Mouse (Mus musculus) skeletal muscle tissue, adult 2 months (tissue): ENCODE results near the gene Gm20388.
A peak's percentile ranks its signal among the peaks of the same experiment; 100 is the strongest.

Experiments used
- DNase-seq: peaks from one replicate; pipeline ENCODE4 v3.0.0-alpha.2; 2012; ENCODE audit warnings: low read depth, low spot score

Gene Gm20388

DNA sequence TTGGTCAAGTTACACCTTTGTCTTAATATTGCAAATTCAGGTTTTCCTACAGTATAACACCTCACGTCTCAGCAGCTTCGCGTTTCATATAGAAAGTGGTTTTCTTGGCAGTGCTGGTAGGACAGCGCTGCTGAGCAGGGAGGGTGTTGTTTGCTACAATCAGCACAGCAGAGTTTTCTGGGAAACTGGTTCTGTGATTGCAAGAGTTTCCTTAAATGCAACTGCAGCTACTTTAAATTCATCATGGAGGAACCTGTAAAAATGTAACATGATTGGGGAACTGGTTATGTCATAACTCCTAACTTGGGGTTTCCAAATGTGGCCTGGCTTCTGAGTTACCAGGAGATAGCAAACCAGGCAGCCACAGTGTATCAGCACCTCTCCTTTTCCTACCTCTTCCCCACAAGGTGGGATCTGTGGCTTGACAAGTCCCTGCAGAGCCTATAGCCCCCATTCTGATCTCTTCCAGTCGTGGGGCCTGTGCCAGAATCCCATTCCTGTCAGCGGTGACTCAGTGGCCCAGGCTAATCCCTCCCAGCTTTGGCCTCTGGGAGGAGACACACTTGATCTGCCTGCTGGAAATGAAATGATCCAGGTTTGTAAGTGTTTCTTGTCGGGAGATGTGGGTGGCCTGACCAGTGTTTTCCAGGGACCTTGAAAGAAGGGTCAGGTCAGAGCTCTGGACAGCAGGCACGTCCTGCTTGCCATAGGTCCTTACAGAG is 2109.6 kb downstream of the Gm20388 start:
- DNase-seq = no peak

DNA sequence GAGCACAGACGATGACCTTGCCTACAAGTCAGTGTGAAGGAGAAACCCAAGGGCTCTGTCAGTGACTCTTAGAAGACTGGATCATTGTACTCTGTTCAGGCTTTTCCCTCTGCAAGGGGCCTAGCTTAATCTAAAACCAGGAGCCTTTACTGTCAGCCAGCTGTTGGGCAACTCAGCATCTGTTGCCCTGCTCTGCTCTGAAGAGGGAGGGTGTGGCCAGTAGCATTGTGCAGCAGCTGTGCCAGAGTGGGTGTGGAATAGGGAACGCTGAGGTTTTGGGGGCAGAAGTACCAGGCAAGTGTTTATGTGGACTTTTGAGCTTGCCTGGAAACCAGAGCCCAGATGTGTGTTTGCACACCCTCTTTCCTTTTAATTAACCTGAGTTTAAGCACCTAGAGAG is 2111.1 kb downstream of the Gm20388 start:
- DNase-seq = peak; percentile 52

DNA sequence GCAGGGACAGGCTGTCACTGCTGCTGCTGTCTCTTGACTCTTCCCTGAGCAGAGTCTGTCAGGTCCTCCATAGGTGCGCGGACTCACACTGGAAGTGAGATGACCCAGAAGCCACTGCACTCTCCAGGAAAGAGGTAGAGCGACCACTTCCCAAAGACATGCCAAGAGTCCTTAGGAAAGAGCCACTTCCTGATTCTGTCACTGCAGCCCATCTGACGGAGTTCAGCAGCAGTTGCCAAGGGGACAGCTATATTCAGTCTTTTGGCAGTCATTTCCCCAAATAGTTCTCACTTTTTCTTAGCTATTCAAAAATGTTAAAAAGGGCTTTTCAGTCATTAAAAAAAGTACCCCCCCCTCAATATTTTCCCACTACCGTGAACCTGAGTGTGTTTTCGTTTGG is 2111.6 kb downstream of the Gm20388 start:
- DNase-seq = no peak

DNA sequence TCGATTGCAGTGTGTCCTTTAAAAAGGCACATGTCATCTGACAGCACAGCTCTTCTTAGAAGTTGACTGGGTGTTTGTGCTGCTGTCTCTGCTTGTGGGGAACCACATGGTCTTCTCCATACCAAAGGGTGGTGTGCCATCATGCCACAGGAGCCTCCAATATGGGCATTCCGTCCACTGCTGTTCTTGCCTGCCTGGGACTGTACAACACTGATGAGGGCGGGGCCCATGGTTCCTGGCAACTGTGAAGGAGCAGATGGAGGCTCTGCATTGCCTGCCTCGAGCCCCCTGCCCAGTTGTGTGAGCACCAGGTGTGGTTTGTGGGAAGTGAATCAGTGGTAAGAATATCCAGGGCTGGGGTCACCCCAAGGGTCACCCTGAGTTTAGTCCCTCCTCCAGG is 2112.1 kb downstream of the Gm20388 start:
- DNase-seq = no peak

DNA sequence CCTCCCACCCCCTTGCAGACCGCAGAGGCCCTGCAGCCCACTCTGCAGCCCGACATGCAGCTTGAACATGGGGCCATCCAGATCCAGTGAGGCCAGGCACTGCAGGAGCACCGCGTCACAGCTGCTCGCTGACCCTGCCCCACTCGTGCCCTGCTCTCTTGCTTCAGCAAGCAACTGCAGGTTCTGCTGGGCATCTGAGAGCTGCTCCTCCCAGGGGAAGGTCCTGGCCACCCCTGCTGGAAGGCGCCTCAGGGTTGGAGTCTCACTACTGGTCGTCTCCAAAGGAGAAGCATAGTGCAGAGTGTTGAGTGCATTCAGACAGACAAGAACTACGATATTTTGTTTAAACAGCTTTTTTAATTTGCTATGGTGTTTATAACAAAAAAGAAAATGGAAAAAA is 2114.9 kb downstream of the Gm20388 start:
- no peak for DNase-seq

DNA sequence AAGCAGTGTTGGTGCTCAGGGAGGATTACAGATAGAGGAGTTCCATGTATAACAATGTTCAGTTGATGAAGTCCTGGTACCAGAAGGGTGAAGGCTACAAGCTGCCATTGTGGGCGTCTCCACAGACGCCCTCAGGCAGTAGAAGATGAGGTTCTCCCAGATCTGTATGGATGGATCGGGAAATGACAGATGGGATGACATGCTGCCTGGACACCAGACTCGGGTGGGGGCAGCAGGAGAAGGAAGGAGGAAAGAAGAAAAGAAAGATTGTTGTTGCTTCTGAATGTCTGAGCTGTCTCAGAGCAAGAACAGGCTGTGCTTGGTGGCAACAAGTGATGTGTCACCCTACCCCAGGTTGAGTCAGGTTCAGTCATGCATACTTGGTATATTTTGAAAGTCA is 2117.5 kb downstream of the Gm20388 start:
- DNase-seq = no peak

DNA sequence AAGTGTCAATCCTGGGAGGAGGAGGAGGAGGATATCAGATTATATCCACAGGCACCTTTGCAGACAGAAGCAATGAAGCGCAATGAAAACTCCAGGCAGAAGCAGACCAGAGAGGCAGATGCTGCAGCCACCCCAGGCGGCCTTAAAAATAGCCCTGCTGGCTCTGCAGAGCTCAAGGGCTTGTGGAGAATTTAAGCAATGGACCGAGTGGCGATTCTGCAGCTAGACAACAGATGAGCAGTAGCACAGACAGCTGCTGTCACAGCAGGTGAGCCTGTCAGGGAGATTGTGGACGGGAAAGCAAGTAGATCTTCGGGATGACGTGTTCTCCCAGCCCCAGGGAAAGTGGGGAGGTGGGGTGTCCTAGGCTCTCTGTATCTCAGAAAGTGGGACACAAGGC is 2120.3 kb downstream of the Gm20388 start:
- no peak for DNase-seq

DNA sequence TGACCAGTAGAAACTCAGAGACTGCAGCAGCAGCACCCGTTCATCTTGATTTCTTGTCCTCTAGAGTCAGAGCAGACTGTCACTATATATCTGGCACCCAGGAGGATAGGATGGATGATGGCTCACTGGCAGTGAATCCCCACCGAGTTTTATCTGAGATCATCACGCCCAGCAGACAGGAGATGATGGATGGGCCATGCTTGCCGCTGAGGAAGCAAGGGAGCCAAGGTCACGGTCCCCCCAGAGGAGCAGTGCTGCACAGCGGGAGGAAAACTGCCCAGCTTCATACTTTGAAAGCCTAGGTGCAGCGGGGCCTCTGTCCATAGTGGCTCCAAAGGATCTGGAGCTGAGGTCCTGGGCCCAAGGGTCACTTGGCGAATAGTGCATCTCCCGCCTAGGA is 2122.1 kb downstream of the Gm20388 start:
- no peak for DNase-seq

DNA sequence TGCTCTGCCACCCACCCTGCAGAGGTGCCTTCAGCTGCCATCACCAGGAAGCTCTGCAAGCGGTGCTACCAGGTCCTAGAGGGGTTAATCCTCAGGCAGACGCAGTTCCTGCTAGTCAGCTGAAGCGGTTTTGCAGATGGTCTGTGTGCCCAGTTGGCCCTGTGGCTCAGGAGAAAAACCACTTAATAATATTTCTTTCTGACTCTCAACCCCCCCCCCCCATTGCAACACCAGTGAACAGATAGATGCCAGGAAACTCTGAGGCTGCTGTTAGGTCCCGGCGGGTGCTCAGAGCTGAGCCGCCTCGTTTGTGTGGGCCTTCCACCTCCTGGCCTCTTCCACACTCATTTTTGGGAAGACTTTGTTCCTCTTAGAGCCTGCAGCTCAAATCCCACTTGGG is 2124.9 kb downstream of the Gm20388 start:
- DNase-seq = peak; percentile 45

DNA sequence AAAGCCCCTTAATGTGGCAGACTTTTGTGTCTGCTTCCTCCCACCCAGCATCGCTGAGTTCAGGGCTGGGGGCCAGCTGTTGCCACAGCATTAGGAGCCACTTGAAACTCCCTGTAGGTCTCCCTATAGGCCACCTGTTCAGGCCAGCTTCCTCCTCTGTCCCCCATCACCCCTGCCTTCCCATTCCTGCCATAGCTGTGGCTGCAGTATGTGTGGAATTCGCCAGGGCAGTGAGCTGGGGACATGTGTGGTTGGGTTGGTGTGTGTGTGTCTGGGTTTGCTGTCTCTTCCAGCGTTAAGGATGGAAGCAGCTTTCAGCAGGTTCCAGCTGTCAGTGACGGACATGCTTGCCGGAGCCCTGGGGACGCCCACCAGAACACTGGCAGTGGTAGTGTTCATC is 2125.7 kb downstream of the Gm20388 start:
- no peak for DNase-seq

DNA sequence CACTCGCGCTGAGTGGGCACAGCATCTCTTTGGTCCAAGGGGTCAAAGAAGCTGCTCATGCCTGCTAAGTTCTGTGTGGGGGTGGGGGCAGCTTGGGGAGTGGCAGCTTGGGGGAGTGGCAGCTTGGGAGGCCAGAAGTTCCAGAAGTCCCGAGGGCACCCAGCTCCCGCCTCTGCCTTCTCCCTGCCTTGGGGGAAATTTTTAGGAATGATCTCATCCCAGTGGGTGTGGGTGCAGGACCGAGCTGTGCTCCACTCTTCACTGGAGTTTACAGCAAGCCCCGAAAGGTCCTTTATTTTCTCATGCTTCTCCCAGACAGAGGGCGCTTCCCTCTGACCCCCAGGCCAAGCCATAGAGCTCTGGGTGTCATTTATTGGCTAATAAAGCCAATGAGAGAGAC is 2126.6 kb downstream of the Gm20388 start:
- DNase-seq = no peak

DNA sequence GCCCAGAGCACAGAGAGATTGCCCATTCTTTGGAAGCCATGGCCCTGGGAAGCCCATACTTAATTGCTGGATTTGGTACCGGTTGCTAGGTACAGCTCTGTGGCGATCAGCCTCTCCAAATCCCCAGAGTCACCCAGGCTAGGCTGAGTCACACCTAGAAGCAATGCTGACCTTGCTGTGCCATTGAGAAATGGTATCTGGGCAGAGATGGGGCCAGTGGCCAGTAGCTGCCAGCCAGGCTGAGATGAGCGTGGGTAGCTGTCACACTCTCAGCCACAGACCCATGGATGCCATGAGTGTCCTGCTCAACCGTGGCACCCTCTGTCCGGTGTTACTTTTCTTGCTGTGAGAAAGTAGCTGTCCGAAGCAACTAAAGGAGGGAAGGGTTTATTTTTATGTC is 2127.4 kb downstream of the Gm20388 start:
- no peak for DNase-seq

DNA sequence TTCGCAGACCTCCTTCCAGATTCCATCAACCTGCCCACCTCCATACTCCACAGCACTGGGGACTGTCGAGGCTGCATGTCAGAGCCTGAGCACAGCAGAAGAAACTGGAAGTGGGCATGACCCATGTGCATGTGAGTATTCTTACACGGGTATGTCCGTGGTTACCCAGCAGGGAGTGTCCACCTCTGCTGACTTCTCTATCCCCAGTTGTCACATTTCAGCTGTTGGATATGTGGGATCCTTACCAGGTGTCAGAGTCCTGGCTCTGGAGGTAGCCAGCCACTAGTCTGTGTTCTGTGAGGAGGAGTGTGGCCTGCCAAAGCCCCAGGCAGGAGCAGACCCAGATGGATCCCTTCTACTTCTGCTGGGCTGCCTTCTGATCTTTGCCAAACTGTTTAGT is 2128.8 kb downstream of the Gm20388 start:
- no peak for DNase-seq

DNA sequence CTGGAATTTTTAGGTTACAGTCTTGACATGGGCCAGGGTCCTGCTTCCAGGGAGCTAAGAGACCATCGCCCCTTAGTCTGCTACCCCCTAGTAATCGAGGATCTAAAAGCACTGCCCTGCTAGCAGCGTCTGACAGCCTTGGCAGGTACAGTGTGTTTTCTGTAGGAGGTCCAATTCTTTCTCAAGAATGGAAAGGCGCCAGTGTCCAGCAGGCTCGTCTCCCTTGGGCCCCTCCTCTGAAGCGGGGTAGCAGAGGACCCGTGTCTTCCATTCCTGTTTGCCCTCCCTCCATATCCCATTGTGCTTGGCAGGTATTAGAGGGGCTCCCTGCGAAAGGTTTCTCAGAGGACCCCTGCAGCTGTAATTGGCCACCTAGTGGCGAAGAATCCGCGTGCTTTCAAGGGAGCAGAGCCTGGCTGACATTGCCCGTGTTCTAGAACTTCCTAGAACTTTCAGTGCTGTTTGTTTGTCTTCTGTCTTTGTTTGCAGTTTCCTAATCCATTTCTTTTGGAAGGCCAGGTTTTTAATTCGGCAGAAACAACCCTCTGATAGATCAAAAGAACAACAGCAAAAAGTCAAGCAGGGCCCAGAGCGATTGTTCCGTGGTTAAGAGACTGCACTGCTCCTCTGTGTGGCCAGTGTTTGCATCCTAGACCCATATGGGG is 2136.7 kb downstream of the Gm20388 start:
- DNase-seq = no peak

DNA sequence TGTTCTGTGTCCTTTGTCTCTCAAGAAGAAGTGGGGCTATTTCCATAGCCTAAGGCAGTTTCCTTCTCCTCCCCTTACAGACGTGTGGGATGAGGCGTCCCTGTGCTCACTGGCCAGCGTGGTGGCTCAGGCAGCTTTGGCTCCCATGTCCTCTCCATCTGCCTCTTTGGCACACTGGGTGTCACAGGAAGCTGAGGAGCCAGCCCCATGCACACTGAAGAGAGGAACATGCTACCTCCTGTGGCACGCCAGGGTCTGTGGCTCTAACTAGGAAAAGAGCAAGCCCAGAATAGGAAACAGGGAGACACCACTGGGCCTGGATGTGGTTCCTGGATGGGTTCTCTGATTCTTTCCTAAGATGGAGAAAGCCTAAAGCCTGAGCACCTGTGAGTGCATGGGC is 2138.6 kb downstream of the Gm20388 start:
- DNase-seq = no peak

DNA sequence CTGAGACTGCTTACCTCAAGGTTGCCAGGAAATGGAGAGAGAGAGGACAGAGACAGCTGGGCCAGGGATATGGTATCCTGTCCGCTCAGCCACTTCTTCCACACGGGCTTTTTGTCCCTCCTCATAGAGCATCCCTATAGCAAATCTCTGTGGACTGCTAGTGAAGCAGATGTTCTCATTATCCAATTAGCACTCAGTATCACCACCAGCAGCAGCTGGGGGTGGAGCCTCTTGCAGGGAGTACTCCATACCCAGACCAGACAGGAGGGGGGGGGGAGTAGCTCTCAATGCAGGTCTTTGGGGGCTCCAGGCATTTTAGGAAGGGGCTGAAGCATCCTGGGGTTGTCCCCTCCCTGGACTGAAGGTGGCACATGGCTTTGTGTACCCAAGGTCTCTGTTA is 2139.3 kb downstream of the Gm20388 start:
- no peak for DNase-seq

DNA sequence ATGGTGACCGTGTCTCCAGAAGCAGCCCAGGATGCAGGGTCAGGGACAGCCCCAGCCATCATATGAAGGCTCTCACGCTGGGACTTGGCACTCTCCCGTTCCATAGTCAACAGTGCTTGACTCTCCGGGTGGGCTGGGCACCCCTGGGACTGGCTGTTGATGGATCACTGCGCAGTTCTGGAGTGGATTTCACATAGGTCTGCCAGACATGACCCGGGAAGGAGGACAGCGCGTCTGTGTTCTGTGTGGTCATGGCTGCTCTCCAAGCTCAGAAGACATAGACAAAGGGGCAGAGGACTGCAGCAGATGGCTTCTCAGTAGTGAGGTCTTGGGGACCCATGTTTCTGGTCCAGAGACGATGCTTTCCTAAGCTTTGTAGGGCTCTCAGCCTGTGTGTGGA is 2140.0 kb downstream of the Gm20388 start:
- DNase-seq = no peak

DNA sequence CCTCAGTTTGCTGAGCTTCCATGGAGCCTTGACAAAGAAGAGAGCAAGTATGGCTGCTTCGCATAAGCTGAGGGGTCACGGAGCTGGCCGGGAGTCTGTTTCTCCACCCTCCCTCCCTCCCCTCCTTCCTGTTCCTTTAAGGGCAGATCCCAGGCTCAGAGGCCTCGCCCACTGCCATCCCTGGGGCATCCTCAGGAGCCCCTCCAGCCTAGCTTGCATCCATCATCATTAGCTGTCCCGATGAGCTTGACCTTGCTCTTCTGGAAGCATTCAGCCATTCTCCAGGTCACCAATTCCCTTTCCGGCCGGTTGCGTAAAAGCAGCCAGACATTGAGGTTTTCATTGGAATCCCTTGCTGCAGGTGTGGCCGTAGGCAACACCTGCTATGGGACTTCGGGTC is 2144.7 kb downstream of the Gm20388 start:
- DNase-seq = no peak

DNA sequence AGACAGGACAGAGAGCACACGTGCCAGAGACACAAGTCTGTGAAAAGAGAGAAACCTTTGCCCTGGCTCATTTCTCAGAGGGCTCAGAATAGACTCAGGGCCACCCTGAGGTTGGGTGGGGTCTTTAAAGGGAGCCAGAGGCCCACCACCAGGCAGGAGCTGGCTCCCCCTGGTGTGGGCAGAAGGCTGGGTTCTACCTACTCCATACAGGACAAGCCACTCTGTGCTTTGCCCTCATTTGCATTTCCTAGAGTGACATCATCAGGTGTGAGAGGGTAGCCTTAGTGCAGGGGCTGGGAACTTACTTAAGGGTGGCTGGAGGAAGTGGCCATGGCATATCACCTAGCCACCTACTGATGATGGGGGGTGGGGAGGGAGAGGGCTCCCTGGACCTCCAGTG is 2145.5 kb downstream of the Gm20388 start:
- no peak for DNase-seq

DNA sequence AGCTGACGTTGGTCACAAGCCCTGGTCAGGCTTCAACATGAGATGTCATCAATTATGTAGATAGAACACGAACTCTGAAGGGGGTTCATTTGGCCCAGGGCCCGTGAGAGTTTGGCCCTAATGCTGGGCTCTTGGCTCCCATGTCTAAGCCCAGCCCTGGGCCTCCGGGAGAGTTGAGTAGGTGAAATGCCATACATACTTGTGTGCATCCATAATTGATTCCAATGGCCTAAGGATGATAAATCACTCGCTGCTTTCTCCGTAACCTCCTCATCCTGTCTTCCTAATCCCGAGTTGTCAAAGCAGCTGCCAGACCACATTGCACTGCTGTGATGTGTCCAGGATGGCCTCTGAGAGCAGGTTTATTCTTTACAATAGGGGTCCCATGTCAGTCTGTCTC is 2146.2 kb downstream of the Gm20388 start:
- no peak for DNase-seq

DNA sequence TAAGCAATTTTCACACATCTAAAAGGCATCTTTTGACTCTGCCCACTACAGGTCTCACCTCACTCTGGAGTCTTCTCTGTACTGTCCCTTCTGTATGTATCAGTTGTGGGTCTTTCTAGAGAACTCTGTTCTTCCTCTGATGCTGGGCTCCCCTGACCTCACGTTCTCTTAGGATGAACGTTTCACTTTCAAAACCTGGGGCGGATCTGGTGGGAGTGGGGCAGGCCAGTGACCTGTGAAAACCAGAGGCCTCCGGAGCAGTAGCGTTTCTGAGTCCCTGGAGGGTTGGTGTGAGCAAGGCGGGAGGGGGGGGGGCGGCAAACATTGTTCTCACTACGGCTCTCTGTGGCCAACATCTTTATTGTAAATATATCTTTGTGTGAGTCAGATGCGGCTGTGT is 2147.9 kb downstream of the Gm20388 start:
- DNase-seq = no peak

DNA sequence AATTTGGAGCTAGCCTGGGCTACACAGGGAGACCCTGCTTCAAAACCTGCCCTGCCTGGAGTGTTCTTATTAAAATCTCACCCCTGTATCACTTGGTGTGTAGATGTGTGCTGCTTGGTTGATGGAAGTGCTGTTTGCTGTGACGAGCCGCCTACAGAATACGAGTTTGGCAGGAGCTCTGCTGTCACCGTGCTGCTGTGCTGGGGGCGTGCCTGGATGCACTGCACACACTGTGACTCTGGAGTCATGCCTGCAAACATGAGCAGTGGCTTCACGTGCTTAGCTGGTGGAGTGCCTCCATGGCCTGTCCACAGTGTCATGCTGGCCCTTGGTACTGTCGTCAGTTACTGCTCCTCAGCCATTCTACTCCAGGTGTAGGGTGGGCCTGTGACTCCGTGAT is 2148.3 kb downstream of the Gm20388 start:
- no peak for DNase-seq

DNA sequence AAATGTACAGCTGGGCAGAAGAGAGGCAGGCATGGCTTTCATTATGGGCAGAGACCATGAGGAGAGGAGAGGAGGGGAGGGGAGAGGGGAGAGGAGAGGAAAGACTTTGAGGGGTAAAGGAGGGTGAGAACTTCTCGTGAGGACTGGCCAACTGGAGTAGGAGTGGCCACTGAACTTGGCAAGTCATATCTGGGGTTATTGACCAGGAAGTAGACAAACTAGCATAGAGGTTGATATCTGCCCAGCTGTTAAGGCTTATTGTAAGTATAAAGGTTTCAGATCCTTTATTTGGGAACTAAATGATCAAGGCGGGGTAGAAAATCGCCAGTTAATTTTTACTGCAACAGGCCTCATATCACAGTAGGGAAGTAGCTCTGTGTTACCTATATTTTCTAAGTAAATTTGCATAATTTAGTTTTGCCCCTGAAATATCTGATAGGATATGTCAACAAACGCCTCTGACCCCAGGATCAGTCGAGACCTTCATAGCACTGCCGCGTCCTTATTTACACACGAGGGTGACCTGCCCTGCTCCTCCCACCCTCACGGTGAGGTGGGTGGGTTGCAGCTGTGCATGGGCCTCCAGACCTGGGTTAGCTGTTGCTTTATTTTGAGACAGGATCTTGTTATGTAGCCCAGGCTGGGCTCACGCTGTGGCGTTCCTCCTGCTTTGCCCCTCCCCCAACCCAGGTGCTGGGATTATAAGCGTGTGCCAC is 2152.0 kb downstream of the Gm20388 start:
- DNase-seq = no peak
